Mouse (Mus musculus) gastrocnemius, postnatal 36 days (tissue): ENCODE measurements around the gene Cmas. TPM values are rescaled to one million over a fixed set of nuclear protein-coding genes. Genes with fewer than 3 reads are reported as not detected.

ENCODE experiments used
- DNase-seq, 2 experiments: peaks; one replicate each; pipeline ENCODE4 v3.0.0; 2022
- intact Hi-C: fragments of 180-260 bp; cut with DNase I; formaldehyde crosslinking; loops from one replicate; pipeline ENCODE4 v1.15.1; 2025
- total RNA-seq, 2 experiments: library from RNA; stranded (reverse); gene quantifications; 2 replicates each; pipeline ENCODE4 v1.2.3; 2021

Gene Cmas
- total RNA-seq, 2 experiments from 2014 or later: 26.9 to 27.2 TPM

DNA sequence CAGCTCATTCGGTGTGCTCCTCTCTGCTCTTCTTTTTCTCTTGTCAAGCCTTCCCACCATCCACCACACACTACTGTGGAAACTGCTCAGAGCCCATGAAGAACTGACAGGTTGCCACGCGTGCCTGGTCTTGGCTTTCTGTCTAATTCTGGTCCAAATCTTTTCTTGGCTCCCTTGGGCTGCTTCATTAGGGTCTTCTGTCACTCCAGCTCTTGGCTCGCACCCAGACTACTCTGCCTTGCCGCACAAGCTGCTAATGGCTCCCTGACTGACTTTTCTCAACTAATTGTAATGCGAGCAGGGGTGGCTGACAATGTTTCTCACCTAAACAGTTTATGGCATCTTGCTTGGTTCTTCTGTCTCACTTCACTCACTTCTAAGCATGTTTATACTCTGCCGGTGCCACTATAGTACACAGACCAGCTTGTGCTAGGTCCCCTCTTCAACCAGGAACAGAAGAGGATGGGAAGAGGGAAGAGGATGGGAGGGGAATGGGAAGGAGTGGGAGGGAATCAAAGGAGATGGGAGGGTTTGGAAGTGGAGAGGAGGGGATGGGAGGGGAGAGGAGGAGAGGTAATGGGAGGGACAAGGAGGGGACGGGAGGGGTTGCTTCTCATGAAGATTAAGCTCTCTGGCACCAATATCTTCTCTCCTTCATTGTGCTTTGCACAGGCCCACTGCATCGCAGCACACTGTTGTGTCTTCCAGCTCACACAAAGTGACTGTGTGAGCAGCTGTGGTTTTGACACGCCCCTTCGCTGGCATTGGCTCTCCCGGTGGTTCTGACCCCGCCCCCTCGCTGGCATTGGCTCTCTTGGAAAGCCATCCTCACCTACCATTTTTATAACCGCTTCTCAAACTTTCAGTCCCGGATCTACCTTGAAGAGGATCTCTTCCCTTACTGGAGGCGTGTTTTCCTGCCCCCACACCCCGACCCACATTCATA is 31.8 kb downstream of the Cmas start:
- intact Hi-C loops: no loop called here
- DNase-seq: no peak

DNA sequence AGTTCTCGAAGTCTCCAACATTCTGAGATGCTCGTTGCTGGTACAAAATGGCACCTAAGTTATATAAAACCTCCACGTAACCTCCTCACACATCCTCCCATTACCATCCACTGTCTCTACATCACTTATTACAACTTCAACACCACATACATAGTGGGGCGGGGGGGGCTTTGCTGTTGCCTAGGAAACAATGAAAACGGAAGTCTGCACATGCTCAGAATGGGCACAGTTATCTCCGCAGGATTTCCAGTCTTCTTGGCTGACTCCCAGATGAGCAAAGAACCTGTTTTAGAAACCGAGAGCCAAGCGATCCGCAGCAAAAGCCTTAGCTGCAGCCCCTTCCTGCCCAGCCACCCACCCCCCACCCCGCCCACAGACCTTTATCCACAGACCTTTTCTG is 33.2 kb downstream of the Cmas start:
- DNase-seq: no peak
- intact Hi-C loops: no loop called here

- intact Hi-C loops: no loop called here
Measured at GRCm38 (mm10) chr6:142792241-142792968, 35.9 kb downstream of the Cmas start.

DNA sequence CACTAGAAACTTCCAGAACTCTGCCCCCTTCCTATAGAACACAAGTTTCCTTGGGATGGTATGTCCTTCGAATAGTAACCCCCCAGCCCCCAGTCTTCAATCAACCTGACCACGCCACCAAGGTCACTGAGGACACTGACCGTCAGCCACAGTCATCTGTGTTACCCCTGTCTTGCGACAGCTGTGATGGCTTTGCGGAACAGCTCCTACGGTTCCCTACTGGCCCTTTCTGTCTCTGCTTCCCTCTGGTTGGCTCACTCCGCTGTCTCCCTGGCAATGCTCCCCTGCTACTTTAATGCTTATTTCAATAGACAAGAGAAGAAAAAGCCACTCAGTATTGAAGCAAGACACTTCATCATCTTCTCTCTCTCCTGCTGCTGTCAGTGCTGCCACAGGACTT is 37.0 kb downstream of the Cmas start:
- intact Hi-C loops: no loop called here

More at GRCm38 (mm10) chr6:142792241-142792968, 35.9 kb downstream of the Cmas start:
- DNase-seq: no peak

GRCm38 (mm10) chr6:142795087-142795486 is 38.6 kb downstream of the Cmas start:
- no peak for DNase-seq
- intact Hi-C loops: no loop called here

More for the DNA sequence above, 37.0 kb downstream of the Cmas start:
- DNase-seq: no peak

DNA sequence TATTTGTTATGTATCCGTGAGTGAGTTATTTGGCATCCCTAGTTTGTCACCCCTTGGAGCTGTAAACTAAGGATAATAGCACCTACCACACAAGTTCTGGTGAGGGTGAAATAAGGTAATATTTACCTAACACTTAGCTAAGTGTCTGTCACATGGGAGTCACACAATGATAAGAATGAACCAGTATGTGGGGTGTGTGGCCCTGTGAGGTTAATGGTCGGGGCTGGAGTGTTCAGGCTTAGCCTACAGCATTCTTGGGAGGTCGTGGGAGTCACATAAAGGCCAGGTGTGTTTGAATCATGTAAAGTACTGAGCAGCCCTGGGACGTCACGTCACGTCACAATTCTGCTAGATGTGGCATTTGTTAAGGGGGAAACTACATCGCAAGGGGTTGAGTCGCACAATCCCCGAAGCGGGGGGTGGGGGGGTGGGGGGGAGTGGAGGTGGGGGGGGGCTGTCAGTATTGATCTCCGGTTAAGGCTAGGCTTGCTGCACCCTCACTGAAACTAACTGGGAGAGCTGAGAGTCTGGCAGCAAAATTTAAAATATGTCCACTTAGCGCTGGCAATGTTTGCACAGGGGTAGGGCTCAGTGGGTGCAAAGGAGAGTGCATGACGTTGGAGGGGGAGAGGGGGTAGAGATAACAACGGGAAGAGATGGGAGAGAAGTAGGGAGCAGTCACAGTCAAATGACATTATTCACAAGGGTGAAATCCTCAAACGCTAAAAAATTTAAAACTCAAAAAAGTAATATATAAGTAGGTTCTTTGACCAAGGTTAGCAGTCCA is 39.4 kb downstream of the Cmas start:
- intact Hi-C loops: no loop called here
- no peak for DNase-seq

DNA sequence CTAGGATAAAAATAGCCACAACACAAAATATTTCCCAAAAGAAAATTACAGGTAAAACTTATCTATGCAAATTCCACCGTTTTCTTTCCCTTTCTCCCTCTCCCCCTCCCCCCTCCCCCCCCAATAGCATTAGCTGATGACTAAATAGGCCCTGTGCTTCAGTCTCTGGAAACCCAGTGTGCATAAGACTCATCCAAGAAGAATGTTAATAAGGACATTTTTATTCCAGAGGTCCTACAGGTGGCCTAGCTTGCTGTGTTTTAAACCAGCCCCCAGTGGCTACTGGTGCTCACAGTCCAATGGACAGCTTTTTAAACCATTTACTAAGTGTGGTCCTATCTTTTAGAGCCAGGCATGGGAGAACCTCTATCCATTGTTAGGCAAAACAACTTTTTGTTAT is 41.5 kb downstream of the Cmas start:
- DNase-seq: no peak
- intact Hi-C loops: no loop called here

- no peak for DNase-seq
- intact Hi-C loops: no loop called here
Measured at GRCm38 (mm10) chr6:142798837-142799236, 42.4 kb downstream of the Cmas start.

DNA sequence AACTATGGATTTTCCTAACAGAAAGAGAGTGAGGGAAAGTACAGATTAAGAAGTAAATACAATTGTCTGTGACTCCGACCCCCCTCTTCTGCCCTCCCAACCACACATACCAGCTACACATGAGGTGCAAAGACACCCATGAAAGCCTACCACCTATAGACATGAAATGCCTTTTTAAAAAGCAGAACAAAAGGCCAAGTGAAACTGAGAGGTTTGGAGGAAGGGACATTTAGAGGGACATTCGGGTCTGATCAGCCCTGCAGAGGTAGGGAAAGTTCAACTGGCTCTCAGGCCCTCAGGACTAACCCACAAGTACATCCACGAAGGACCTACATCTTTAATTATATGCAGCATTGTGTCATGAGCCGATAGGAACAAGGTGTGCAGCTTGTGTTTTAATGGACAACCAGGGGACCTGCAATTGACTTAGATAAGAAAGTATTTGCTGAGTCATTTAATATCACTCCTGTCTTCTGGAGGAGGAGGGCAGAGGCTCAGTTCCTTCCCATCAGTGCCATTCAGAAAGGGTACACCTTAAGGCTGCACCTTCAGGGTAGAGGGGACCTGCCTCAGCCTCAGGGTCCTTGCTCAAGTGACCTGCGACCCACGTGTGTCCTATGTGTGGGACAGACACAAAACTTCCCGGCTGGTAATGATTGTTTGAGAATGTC is 43.4 kb downstream of the Cmas start:
- DNase-seq: no peak
- intact Hi-C loops: no loop called here

GRCm38 (mm10) chr6:142801687-142802086 is 45.2 kb downstream of the Cmas start:
- intact Hi-C loops: no loop called here
- DNase-seq: no peak

DNA sequence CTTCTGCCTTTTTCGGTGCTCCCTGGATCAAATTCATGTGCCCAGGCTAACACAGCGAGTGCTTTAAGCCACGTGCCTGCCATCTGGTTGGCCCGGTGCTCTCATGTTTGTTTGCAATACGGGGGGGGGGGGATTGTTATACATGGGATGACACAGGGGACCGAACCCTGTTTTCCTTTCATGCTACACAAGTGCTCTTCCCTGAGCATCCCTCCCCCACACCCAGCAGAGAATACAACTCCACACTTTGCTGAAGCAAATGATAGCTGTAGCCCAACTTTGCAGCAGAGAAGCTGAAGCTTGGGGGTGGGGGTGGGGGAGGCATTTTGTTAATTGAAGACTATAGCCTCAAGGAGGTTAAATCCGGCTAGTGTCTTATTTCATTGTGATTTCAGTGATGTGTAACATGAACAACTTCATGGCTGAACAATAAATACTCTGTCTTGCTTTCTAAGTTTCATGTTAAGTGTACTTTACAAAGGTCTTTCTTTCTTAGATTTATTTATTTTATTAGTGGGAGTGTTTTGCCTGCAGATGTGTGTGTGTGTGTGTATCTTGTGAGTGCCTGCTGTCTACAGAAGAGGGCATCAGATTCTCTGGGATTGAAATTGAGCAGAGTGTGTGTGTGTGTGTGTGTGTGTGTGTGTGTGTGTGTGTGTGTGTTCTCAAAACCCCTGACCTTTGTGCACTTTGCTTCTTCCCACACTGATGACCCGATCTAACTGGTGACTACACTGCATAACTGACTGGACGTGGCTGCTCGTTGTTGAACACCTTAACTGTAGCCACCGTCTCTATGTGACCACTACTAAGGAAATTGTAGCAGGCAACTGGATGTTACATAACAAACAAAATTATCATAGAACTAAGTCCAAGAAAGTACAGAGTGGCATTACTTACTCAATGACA is 46.4 kb downstream of the Cmas start:
- intact Hi-C loops: no loop called here
- no peak for DNase-seq

DNA sequence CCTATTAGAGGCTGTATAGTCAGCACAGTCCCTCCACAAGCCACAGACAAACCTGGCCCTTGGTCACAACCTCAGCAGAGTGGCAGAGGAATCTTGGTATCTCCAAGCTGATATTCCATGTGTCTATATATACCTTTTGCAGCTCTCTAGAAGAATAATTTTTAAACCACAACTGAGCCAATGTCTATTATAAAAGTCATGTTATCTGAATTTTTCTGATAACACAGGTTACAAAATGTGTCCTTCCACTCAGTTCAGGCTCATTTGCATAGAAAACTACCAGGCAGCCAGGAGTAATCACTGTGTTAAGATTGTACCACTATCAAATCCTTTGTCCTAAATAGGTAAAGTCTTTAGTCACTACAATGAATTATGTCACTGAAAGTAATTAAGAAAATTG is 47.9 kb downstream of the Cmas start, which contains the start of gene Sult6b2:
Gene Sult6b2 (minus strand): TSS at position 101 of the 400 bp plus-strand sequence.
- DNase-seq: no peak
- intact Hi-C loops: no loop called here

GRCm38 (mm10) chr6:142806326-142806725 is 49.8 kb downstream of the Cmas start:
- no peak for DNase-seq
- intact Hi-C loops: no loop called here

GRCm38 (mm10) chr6:142809373-142810098 is 53.0 kb downstream of the Cmas start:
- intact Hi-C loops: no loop called here

DNA sequence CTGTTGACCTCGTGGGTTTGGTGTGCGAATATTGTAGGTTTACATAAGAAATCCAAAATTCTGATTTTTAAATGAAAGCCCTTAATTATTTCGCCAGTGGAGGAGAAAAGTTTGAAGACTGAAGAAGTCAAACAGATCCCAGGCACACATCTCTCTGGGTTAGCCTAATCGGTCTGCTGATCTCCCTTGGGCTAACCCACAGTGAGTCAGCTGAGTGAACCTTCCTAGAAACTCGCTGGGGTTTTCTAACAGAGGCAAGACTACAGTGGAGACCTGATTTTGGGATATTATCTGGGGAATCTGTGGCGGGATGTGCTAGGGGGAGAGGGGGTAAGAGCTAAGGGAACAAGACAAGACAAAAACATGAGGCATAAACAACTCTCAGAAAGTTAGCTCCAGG is 53.8 kb downstream of the Cmas start:
- intact Hi-C loops: no loop called here
- no peak for DNase-seq

More at GRCm38 (mm10) chr6:142809373-142810098, 53.0 kb downstream of the Cmas start:
- DNase-seq: no peak

DNA sequence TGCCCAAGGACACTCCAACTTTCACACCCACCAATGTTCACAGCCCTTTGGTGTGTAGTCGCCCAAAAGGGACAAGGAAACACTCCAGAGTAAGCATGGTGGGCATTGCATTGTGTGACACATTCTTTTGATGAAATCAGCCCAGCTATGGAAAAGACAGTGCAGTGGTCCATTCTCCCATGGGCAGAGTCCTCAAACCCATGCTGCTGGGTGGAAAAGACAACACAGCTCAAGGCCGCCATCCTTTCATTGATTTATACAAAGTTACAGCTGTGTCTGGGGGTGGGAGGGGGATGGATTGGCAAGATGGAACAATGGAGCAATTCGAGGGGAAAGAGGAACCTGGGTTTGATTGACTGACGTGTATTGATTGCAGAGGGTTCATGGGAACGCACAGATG is 56.5 kb downstream of the Cmas start:
- intact Hi-C loops: no loop called here
- no peak for DNase-seq

GRCm38 (mm10) chr6:142814011-142814410 is 57.5 kb downstream of the Cmas start:
- no peak for DNase-seq
- intact Hi-C loops: loop anchor here (2.0 kb wide), 1 partner anchor 35 kb away; no protein-coding TSS in a partner anchor

GRCm38 (mm10) chr6:142814495-142814921 is 58.0 kb downstream of the Cmas start:
- peak; percentile 53 to 55 for DNase-seq
- intact Hi-C loops: loop anchor here (2.0 kb wide), 1 partner anchor 36 kb away; no protein-coding TSS in a partner anchor
